Mouse (Mus musculus) embryonic fibroblast, embryonic 13.5 days (primary cell): ENCODE measurements around the gene Dner.

Experiments
- CTCF ChIP-seq: IDR thresholded peaks from 2 replicates; pipeline ENCODE4 v1.5.1; 2011; ENCODE audit warnings: mild to moderate bottlenecking, control low read depth, low read length, moderate library complexity, borderline replicate concordance; ENCODE audit not compliant: insufficient read depth
- POLR2A ChIP-seq: IDR thresholded peaks from 2 replicates; pipeline ENCODE4 v1.6.1; 2011; ENCODE audit warnings: low read depth, mild to moderate bottlenecking, control low read depth, low read length, moderate library complexity

GRCm38 (mm10) chr1:84408873-84409272 is 287.1 kb downstream of the Dner start:
- TF ChIP-seq CTCF (no peak), POLR2A (no peak)
